10 mouse cellular contexts compared by ENCODE assay signal in the genomic region with DNA sequence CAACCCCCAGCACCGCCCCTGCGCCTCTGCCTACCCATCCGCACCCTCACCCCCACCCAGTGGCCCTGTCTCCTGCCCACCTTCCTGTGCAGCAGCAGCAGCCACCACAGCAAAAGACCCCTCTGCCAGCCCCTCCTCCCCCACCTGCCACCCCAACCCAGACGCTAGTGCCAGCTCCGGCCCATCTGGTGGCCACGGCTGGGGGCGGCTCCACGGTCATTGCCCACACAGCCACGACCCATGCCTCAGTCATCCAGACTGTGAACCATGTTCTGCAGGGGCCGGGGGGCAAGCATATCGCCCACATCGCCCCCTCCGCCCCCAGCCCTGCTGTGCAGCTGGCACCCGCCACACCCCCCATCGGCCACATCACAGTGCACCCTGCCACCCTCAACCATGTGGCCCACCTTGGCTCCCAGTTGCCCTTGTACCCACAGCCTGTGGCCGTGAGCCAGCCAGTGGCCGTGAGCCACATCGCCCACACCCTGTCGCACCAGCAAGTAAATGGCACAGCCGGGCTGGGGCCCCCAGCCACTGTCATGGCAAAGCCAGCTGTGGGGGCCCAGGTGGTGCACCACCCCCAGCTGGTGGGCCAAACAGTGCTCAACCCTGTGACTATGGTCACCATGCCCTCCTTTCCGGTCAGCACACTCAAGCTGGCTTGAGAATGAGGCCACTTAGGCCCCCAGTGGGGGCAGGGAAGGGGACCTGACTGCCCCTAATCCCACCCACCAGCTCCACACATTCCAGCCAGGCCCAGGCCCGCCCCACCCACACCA. TPM values are rescaled to one million over a fixed set of nuclear protein-coding genes. Genes with fewer than 3 reads are reported as not detected.
DNase-seq lines count a peak whose midpoint lies in the region.
"Had no signal": no experiment of that assay in that cellular context is flagged by ENCODE, and none has a peak within 500 bp of the region (broad histone marks: within the 10 kb centered on the region; RNA-seq: fewer than 3 reads in every experiment).

No protein-coding gene starts in this region.

- peak; percentile 93 for DNase-seq in heart, adult 11 months
- no peak for DNase-seq in heart, adult 18-20 months
- peak; percentile 84 for DNase-seq in left cerebral cortex, postnatal 4 days
- no peak for DNase-seq in left cerebral cortex, adult 8-10 months (ENCODE audit: low spot score in 2 of 2)
- peak; percentile 42 for DNase-seq in cerebellum, adult 8-10 months
- DNase-seq in heart, postnatal 4 days = peak; percentile 16
- no peak for DNase-seq in urinary bladder, adult 18-20 months (ENCODE audit: low spot score in 2 of 2)
- DNase-seq in thymus, postnatal 0 days (ENCODE audit: low spot score) = no peak
- DNase-seq: lung, adult 18-20 months; right cerebral cortex, adult 18-20 months had no signal

- intact Hi-C loops in left cerebral cortex, postnatal 4 days (cut with DNase I) = no loop called here

RNA-seq across cellular contexts. Expression of a gene that starts 12.1 kb away (rescaled TPM):
- total RNA-seq in heart, adult 18-20 months (2021) = 1 to 10 TPM; 5.8 to 6.3 TPM
- total RNA-seq in left cerebral cortex, postnatal 4 days (2021) = 10 to 100 TPM; 36.7 to 36.8 TPM
- total RNA-seq in left cerebral cortex, adult 8-10 months (2022) = 10 to 100 TPM; 31.4 to 36.4 (median 33.8) TPM
- 10 to 100 TPM; 14.8 to 15.7 TPM for total RNA-seq in heart, postnatal 4 days (2021)
- polyA plus RNA-seq in thymus, postnatal 0 days (2015; fragmentation: Nextera tagmentation; extraction: Ambion mirVana) = 4.9 and 5.8 TPM in 2 replicates

RNA-seq across cellular contexts. Expression of a gene that starts 54.0 kb away (rescaled TPM):
- 1 to 10 TPM; 5.3 to 5.7 TPM for total RNA-seq in heart, adult 18-20 months (2021)
- 10 to 100 TPM; 65.3 to 72.8 TPM for total RNA-seq in left cerebral cortex, postnatal 4 days (2021)
- 10 to 100 TPM; 80.5 to 93.7 (median 88.2) TPM for total RNA-seq in left cerebral cortex, adult 8-10 months (2022)
- 10 to 100 TPM; 14.6 to 14.9 TPM for total RNA-seq in heart, postnatal 4 days (2021)
- polyA plus RNA-seq in thymus, postnatal 0 days (2015; fragmentation: Nextera tagmentation; extraction: Ambion mirVana) = 2.2 and 3.1 TPM in 2 replicates

RNA-seq across cellular contexts. Expression of a gene that starts 55.0 kb away (rescaled TPM):
- total RNA-seq in heart, adult 18-20 months (2021) = 10 to 100 TPM; 18.4 to 20.4 TPM
- total RNA-seq in left cerebral cortex, postnatal 4 days (2021) = 10 to 100 TPM; 37.7 to 42.4 TPM
- 10 to 100 TPM; 29.8 to 38.1 (median 30.8) TPM for total RNA-seq in left cerebral cortex, adult 8-10 months (2022)
- 10 to 100 TPM; 20.0 to 22.6 TPM for total RNA-seq in heart, postnatal 4 days (2021)
- 39.5 and 41.4 TPM in 2 replicates for polyA plus RNA-seq in thymus, postnatal 0 days (2015; fragmentation: Nextera tagmentation; extraction: Ambion mirVana)

Comparison
In these comparisons a context has a peak if more than half of its experiments do, and no peak if none do; other contexts are left out.
1. DNase-seq: peak in heart, adult 11 months (single experiment), left cerebral cortex, postnatal 4 days (single experiment), cerebellum, adult 8-10 months (single experiment) and heart, postnatal 4 days (single experiment); none in heart, adult 18-20 months (0 of 2), left cerebral cortex, adult 8-10 months (0 of 2), urinary bladder, adult 18-20 months (0 of 2) and thymus, postnatal 0 days (single experiment).
2. RNA of a gene that starts 54.0 kb away (total RNA-seq): 80.5 to 93.7 TPM in left cerebral cortex, adult 8-10 months and 65.3 to 72.8 TPM in left cerebral cortex, postnatal 4 days; 14.6 to 14.9 TPM in heart, postnatal 4 days and 5.3 to 5.7 TPM in heart, adult 18-20 months; every median in the first group is over 4 times any median in the second.